Mouse (Mus musculus): ENCODE measurements around the gene Gas2l2.

Gene Gas2l2

DNA sequence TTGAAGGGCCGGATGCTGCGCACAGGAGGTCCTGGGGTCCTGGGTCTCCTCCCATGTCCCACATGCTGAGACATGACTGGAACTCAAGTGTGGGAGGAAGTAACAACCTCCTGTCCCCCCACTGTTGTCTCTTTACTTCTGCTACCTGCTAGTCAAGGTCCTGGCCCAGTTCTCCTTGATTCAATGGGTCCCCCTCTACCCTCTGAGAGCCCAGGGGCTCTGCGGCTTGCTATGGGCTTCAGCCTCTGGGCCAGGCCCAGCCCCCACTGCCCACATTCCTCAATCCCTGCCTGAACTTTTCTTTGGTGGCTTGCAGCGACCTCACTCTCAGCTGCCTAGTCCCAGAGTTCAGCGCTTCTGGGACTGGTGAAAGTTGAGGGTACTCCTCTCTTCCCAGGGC, at the start of gene Gas2l2:
TSS of gene Gas2l2 (minus strand) at position 101 of the 400 bp plus-strand sequence.
- DNase-seq (ENCODE audit: low read depth) = no peak

DNA sequence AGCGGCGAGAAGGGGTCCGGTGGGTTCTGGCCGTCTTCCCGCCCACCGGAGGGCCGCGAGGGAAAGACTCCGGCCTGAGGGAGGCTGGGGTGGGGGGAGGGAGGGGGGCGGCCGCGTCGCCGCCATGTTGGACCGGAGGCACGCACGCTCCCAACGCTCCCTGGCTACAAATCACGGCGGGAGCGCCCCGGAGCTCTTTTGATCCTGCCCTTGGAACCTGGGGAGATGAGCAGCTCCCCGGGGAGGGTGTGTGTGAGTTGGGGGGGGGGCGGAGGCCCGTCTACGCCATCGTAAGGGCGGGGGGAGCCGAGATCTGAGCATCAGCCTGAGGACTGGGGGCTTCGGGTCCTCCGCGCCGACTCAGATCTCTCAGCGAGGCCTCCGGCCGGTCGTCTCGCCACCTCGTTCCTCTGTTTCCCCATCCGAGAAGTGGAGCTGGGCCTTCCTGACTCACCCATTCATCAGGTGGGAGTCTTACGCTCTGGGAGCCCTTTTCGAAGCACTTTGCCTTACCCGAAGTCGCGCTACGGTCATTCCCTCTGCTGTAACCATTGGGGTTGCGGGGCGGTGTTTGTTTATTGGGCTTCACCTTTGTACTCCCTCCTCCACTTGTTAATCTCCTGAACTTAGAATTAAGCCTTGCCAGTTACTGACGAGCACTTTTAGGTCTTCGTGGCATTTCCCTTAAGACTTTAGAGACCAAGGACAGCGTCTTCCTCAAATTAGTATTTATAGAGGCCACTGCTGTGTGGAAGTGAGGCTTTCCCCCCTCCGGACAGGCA, 44.2 kb upstream of the Gas2l2 start:
- DNase-seq (ENCODE audit: low read depth) = peak; percentile 51

DNA sequence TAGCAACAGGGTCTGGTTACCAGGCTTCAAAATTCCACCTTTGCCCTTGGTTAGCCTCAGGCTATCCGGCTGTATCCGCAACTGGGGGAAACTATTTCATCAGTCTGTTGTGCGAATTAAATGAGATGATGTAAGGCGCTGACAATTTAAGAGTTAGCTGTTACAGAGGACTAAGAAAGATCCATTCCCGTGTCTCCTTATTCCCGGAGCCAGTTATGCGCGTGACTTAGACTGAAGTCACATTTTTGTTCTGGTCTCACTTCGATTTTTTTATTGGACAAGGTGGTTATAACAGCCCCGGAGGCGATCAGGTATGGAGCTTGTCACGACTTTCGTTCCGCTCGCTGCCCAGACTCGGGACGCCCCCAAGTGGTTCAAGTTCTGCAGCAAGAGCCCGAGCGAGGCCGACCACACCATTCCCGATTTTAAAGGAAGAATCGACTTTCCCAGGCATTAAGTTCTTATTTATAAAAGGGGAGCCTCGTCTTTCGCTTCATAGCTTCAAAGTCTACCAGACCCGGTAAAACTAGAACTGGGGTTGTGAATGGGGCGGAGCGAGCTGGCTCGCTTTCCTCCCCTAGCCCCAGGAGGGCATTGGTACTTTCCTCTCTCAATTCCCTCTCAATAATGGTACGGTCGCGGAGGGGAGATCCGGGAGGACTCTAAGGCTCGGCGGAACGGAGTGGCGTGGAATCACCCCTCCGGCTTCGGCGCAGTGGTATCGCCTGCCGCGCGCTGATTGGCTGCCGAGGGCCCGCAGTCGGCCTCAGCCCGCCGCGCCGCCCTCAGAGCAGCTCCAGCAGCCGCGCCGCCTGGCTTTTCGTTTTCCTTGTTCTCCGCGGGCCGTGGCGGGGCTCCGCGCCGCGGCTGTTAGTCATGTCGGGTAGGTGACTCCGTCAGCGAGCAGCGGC, 43.3 kb upstream of the Gas2l2 start, which contains the start of gene Taf15:
TSS of gene Taf15 (plus strand) at position 763 of the 911 bp plus-strand sequence.
- DNase-seq (ENCODE audit: low read depth) = peak; percentile 99

DNA sequence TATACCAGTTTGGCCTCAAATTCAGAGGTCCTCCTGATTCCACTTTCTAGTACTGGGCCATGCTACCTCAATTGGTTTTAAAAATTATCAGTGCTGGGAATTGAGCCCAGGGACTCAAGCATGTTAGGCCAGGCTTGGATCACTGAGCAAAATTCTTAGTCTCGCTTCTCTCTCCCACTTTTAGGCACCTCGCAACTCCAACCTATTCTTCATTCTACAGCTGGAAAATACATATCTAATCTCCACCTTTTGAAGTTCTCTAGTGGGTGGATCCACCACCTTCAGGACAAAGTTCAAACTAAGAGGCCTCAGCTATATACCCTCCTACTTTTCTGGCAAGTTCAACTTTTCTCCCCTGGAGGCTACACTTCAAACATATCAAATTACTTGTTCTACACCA, 42.5 kb upstream of the Gas2l2 start:
- DNase-seq (ENCODE audit: low read depth) = no peak

DNA sequence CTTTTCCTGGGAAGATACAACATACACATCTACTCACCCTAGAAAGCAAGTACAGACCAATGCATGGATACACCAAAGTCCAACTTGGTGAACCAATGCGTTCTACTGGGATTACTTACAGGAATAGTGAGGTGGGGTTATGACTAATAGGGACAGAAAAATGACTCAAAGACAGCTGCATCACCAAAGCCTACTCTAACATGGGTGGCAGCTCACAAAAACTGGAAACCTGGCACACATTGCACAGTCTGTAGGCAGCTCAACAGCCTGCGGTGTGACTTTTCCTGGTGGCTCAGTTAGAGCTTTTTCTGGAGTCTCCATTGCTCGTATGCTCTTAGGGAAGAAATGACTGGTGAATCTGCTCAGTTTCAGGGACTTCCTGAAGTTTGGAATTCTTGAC, 39.5 kb upstream of the Gas2l2 start:
- no peak for DNase-seq (ENCODE audit: low read depth)

DNA sequence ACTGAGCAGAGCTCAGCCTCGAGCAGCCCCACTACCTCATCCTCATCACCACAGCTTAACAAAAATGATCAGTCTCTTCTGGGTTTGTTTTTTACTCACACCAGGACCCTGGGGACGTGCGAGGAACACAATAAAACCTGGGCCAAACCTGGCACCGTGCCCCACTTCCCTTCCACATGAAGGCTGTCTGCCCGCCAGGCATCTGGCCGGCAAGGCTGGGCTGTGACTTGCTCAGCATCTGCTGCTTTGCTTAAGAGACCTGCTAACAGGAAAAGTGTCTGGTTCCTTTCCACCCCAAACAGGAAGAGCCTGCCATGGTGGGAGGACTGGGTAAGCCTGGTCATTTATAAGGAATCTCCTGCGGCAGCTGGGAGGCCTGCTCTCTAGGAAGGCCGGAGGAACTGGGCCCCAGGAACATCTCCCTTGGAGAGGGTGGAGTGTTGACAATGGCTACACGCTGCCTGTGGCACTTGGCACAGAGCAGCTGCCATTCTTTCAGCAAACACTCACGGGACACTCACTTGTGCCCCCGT, 37.9 kb upstream of the Gas2l2 start:
- peak; percentile 67 for DNase-seq (ENCODE audit: low read depth)

DNA sequence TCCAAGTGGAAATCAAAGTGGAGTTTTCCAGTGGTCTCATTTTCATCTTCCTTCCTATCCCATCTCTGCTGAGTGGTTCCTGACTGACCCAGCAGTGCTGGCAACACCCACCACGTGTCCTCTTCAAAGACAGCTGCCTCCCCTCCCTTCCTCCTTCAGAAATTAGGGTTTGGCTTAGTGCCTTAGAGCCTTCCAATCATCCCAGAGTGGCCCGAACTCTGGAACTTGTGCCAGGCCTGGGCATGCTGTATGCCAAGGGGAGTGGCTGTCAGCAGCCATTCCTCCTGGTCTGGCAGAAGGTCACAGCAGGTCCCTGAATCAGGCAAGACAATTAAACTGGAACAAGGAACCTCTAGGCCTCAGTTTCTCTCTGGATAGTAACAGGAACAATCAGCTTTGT, 36.7 kb upstream of the Gas2l2 start:
- DNase-seq (ENCODE audit: low read depth) = no peak

DNA sequence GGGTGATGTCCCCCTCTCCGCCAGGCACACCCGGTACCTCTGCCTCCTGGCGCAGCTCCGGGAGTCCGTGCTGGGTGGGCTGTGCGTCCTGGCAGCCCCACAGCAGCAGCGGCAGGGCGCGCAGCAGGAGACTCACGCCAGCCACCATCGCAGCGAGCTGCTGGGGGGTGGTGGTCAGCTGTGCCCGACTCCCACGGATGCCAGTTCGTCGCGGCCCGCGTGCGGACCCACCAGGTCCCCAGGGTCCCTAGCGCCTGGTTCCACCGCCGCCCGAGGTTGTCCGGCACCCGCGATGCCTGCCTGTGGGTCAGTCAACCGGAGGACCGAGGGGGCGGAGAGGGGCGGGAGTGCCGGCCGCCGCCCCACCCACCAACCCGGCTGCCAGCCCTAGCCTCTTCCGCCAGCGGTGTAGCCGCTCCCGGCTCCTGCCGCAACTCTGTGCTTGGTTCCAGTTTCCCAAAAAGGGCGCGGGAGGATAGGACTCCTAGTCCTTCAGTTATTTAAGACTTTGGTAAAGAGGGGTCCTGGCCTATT, 33.5 kb upstream of the Gas2l2 start, which contains the start of gene Mmp28:
TSS of gene Mmp28 (minus strand) at position 361 of the 534 bp plus-strand sequence.
- DNase-seq (ENCODE audit: low read depth) = peak; percentile 38

DNA sequence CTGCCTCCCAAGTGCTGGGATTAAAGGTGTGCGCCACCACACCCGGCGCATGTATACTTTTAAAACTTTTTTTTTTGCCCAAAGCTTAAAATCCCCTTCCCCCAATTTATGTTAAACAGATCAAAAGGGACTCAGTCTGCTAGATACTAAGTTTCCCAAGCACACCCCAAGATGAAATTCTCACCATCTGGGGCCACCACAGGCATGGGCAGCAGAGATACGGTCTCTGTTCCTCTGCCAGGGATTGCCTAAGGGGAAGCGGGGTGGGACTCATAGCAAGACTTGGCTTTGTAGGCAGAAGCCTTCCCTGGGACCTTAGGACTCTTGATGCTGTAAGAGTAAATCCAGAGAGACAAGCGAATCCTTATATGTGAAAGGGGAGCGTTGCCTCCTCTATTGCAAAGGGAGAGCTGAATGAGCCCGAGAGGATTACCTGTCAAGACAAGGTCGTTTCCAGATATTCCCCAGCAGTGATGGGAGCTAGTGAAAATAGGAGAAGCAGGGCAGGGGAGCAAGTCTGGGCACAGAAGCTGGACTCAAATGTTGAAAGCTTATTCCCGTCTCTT, 32.3 kb upstream of the Gas2l2 start:
- peak; percentile 36 for DNase-seq (ENCODE audit: low read depth)

DNA sequence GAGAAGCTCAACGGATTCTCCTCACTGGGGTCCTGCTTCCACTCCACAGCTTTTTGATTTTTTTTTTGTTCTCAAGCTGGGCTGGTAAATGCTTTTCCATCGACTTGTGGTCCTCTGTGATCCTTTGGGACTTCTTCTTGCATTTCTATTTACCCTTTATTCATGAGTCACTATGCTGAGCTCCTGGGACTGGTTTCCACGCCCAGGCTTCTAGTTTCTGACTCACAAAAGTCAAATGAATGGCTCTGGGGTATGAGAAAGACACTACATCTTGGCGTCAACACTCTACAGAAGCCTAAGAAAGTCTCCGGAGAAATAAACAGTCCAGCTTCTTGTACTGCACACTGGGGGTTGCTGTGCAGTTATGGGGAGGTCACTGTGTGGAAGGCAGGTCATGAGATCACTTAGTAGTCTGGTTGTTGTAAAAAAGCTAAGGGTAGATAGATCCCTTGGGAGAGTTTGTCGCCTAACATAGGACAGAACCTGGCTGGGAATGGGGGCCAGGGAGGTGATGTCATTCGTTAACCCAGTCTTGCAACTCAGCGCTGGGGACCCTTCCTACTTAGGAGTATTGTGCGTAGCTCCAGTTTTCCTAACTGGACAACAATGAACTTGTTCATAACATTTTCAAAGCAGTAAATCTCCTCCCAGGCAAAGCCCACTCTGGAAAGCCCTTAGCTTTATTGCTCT, 28.8 kb upstream of the Gas2l2 start:
- no peak for DNase-seq (ENCODE audit: low read depth)

DNA sequence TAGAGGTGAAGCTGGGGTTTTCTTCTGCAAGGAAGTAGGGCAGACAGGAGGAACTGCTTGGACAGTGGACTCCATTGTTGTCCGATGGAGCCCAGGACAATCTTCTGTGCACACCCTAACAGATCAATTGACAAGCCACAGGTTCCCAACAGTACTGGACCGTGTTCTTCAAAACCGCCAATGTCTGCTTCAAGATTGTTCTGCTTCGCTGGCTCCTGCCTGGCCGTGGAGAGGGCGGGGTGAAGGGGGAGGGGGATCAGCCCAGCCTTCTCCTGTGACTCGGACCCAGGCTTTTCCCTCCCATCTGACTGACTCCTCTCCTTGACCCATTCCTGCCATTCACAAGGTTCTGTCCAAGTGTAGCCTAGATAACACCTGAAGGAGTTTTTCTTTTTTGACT, 28.0 kb upstream of the Gas2l2 start:
- no peak for DNase-seq (ENCODE audit: low read depth)

DNA sequence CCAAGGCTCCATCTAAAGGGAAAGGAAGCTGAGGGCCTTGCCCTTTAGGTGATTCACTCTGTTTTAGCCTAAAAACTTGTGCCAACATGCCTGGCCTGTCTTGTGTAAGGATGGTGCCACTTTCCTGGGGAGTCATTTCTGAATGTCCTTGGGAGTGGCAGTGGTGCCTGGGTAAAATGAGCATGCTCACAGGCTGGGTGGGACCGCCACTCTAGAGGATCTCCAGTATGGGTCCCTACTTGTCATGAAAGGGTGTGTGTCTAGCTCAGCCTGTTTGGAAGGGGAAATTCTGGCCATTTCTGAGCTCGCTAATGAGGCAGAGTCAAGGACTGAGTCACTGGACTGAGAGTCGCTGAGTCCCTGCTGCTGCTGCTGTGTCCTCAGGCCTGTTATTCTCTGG, 26.4 kb upstream of the Gas2l2 start:
- DNase-seq (ENCODE audit: low read depth) = no peak

DNA sequence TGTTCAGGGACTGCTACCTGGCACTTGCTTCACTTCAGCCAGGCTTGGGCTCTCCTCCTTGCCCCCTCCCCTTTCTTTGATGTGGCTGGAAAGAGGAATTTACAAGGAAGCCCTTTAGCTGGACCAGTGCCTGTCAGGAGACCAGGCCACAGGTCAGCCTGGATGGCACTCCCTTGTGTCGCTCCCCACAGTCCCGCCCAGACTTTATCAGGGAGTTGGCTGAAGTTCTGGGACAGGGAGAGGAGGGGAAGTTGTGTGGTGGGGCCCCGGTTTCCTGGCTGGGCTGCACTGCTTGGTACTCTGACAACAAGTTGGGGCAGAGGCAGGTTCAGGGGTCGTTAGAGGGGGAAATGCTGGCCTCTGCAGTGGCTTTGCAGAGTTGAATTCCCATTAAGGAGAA, 25.3 kb upstream of the Gas2l2 start:
- no peak for DNase-seq (ENCODE audit: low read depth)

DNA sequence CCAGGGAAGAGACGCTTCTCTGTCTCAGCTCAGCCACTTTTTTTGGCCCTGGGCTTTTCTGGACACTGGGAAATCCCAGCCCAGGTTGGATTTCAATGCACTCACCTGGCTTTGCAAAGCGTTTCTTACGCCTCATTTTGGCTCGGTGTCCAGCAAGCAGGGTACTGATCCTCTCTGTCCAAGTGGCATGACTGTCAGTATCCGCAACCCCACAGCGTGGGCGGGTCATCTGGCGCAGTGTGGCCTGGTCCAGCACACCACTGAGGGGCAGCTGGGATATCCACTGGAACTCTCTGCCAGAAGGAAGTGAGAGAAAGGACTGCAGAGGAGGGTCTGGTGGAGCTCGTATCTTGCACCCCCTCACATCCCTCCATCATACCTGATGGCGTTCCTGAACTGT, 22.0 kb upstream of the Gas2l2 start:
- no peak for DNase-seq (ENCODE audit: low read depth)

DNA sequence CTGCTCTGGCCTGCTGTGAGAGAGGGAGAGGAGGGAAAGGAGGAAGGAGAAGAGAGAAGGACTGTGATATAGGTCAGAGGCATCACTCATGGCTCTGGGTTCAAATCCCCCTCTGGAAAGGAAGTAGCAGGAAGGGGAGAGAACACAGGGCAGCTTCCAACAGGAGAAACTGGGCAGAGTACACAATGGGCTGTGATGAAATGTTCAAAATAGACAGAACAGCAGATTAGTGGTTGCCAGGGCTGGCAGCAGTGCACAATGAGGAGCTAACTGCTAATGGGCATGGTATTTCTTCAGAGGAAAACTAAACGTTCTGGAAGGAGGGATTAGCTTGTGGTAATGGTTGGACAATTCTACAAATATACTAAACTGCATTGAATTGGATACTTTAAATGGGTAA, 21.3 kb upstream of the Gas2l2 start:
- no peak for DNase-seq (ENCODE audit: low read depth)

DNA sequence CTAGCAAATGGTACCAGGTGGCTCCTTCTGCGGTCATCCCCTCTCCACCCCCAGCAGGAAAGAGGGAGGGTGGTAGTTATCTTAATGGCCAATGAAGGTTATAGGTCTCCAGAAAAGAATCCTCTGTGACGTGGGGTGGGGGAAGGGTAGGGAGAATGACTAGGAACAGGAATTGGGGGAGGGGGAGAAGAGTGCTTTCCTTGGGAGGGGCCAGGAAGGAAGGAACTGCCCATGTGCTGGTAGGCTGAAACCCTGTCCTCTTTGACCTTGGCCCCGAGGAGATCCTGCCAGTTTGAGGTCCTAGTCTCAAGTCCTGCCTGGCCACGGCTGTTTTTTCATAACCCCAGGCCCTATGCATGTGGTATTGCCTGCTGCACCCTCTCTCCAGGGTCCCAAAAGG, 20.0 kb upstream of the Gas2l2 start:
- no peak for DNase-seq (ENCODE audit: low read depth)

DNA sequence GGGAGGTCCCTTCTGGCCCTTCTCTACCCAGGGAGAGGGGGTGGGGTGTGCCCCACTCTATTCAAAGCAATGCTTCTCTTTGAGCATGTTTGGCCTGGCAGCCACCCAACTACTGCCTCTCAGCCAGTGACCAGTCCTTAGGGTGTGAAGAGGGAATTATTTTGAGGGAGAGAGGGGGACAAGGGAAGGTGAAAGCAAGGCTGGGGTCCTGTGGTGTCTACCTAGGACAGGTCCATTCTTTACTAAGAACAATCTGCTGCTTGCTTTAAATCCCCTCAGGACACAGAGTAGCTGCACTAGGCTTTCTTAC, 19.6 kb upstream of the Gas2l2 start:
- no peak for DNase-seq (ENCODE audit: low read depth)

DNA sequence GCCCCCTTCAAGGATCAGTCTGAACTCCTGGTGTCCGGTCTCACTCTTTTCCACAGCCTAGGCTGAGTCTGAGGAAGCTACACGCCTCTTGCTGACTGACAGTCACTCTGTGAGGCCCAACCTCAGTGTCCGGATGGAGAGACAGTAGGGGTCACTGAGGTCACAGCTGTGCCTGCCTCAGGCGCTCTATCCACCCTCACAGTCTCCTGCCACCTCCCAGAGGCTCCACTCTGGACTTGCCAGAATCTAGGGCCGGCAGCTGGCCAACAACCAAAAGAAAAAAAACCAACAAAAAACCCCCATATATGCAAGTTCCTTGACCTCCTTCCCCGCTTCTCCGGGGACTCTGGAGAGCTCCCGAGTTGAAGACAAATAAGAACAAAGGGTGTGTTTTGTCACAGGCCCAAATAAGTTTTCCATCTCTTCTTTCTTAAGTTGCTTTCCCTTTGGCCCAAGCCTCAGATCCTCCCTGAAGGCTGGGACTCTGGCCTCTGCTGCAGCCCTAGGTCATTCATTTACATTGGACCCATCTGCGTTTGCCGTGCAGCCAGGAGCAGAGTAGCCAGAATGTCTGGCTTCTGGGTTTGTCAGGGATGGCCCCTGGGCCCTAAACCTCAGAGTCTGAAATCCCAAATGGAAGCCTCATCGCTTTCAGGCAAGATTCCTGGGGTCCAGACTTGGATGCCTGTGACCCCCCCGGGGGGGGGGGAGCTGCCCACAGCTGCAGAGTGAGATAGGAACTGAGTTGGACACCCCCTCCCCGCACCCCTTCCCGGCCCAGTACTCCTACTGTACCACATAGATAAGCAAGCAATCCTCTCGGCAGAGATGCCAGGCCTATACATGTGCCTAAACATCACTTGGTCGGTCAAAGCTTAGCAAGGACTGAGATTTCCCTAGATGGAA, 19.0 kb upstream of the Gas2l2 start:
- no peak for DNase-seq (ENCODE audit: low read depth)

DNA sequence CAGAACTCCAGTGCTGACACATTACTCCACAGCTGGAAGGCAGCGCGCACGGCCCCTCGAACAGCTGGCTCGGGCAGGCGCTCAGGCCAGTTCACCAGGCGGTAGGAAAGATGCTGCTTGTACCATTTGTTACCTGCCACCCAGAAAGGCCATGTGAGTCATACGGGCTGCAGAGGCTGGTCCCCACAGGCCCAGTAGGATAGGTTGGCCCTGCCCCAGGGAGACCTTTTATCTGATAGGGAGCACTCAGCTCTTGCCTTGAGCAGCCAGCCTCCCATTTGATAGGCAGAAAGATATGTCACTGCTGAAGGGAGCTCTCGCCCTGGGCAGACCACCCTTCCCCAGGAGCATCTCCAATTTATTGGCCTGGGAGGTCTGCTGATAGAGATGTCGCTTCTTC, 18.4 kb upstream of the Gas2l2 start:
- DNase-seq (ENCODE audit: low read depth) = no peak

DNA sequence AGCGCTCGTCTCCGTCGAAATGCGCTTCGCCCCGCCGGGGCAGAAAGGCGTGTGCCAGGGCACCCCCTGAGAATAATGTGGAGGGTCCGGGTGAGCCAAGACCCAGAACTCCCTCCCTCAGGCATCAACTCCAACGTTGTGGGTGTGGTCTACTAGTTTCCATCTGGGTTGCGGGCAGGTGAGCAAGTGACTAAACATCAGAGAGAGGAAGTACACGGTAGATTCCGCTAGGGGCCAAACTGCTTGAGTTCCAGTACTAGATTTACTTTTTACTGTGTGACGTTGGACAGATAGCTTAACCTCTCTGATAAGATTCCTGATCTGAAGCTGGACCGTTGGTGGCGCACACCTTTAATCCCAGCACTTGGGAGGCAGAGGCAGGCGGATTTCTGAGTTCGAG, 15.7 kb upstream of the Gas2l2 start:
- no peak for DNase-seq (ENCODE audit: low read depth)

DNA sequence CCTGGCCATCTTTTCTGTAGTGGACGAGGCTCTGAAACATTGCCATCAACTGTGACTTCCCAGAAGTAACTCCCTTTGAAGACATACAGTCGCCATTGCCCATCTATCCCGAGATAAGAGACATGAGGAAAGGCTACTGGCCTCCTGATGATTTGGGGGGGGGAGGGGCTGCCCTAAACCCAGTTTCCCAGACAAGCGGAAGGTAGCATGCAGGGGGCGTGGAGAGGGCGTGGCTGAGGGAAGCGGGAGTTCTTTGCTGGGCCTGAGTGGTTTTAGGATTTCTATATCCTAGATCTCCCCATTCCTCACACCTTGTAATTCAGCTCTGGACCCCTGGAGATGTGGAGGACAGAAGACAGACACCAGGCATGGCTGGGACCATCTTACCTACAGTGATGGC, 14.6 kb upstream of the Gas2l2 start:
- DNase-seq (ENCODE audit: low read depth) = no peak
